Mouse (Mus musculus) kidney, embryonic 14.5 days (tissue): Measurements from ENCODE around the gene Ajap1. TPM values are rescaled to one million over a fixed set of nuclear protein-coding genes. Genes with fewer than 3 reads are reported as not detected.
A peak's percentile ranks its signal among the peaks of the same experiment; 100 is the strongest.

Experiments used
- ATAC-seq: fragments of 200-750 bp; cut with Nextera tagmentation; 2 replicates; pipeline ENCODE4 v1.8.0; 2017; ENCODE audit warnings: moderate number of reproducible peaks, mild to moderate bottlenecking, moderate TSS enrichment, moderate library complexity; ENCODE audit not compliant: low FRiP score, low TSS enrichment
- H3K27ac ChIP-seq: fragments of 300-500 bp; sonication (generic); 2 replicates; pipeline ENCODE4 v1.5.1; 2014; ENCODE audit warnings: low read depth, mild to moderate bottlenecking, low read length, moderate library complexity, mixed read lengths
- H3K27me3 ChIP-seq: fragments of 300-500 bp; sonication (generic); 2 replicates; pipeline ENCODE4 v1.6.1; 2014; ENCODE audit warnings: mild to moderate bottlenecking, low read length; ENCODE audit not compliant: control insufficient read depth, insufficient read depth
- H3K36me3 ChIP-seq: fragments of 300-500 bp; sonication (generic); 2 replicates; pipeline ENCODE4 v1.6.1; 2014; ENCODE audit warnings: low read length, mixed read lengths; ENCODE audit not compliant: control insufficient read depth, insufficient read depth
- H3K4me1 ChIP-seq: fragments of 300-500 bp; sonication (generic); 2 replicates; pipeline ENCODE4 v1.6.1; 2014; ENCODE audit warnings: low read length, mixed read lengths; ENCODE audit not compliant: control insufficient read depth, insufficient read depth
- H3K4me2 ChIP-seq: fragments of 300-500 bp; sonication (generic); replicated peaks from 2 replicates; pipeline ENCODE4 v1.6.1; 2014; ENCODE audit warnings: low read depth, mild to moderate bottlenecking, low read length
- H3K4me3 ChIP-seq: fragments of 300-500 bp; sonication (generic); 2 replicates; pipeline ENCODE4 v1.5.1; 2014; ENCODE audit warnings: mild to moderate bottlenecking, low read length
- H3K9ac ChIP-seq: fragments of 300-500 bp; sonication (generic); 2 replicates; pipeline ENCODE4 v1.6.1; 2014; ENCODE audit warnings: low read depth, mild to moderate bottlenecking, low read length, moderate library complexity
- H3K9me3 ChIP-seq: fragments of 300-500 bp; sonication (generic); 2 replicates; pipeline ENCODE4 v1.6.1; 2016; ENCODE audit warnings: low read length; ENCODE audit not compliant: control insufficient read depth
- WGBS: fragments of 180-500 bp; shearing (Covaris S2); extraction: QIAGEN DNeasy Blood & Tissue Kit; methylation state at CpG from one replicate; pipeline ENCODE4 v1.1.7; 2014; 5-methylcytosine and 5-hydroxymethylcytosine counted together
- polyA plus RNA-seq: library from polyadenylated mRNA; unstranded; fragments of >200 nt; fragmentation: Nextera tagmentation; extraction: Ambion mirVana; gene quantifications from 2 replicates; pipeline ENCODE4 v1.2.1, GENCODE M21; 2014

Gene Ajap1
- polyA plus RNA-seq, 1 experiment from 2014 or later = 3.8 TPM

DNA sequence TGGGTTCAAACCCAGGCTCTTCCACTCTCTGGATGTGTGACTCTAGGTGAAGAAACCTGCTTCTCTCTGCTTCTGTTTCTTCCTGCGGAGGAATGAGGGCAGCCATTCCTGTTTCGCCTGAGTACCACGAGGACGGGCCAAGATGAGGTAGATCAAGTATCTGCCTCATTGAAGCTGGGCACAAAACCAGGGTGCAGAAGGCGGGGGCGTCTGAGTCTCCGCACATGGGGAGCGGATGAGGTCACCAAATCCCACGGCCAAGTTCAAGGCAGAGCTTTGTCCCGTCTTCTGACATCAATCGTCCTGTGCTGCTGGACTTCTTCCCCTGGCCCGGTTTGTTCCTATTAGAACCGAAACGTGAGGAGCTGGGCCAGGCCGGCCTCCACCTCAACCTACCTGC is 12.9 kb downstream of the Ajap1 start:
- Histone ChIP-seq H3K36me3 (no peaks in the 10 kb centered on the region), H3K4me2 (no peak overlapping the region), H3K4me1 (no peaks in the 10 kb centered on the region), H3K27ac (no peak overlapping the region), H3K9me3 (peaks cover 8% of the 10 kb centered on the region; the same call in 1 of the 2 replicates), H3K9ac (no peak overlapping the region), H3K27me3 (no peaks in the 10 kb centered on the region), H3K4me3 (no peak overlapping the region)
- WGBS = 67% methylated on average over 15 of the region's 15 CpGs
- no peak for ATAC-seq

DNA sequence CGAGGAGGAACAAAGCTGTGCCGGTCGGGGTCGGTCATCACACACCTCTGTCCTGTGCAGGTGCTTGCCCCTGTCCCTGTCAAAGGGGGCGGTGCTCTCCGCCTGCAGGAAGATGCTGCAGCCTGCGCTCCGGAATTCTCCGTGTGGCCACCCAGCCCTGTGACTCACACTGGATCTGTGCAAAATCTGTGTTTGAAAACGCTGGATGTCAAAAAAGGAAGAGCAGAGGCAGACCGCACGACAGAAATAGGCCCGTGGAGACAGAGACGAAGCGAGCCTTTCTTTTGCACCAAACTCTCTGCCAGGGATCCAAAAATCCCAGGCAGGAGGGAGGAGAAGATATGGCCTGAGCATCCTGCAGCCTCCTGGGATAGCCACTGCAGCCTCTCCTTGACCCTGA is 22.7 kb downstream of the Ajap1 start:
- no peaks in the 10 kb centered on the region for H3K27me3 ChIP-seq
- no peaks in the 10 kb centered on the region for H3K4me1 ChIP-seq
- no peak overlapping the region for H3K4me2 ChIP-seq
- no peaks in the 10 kb centered on the region for H3K9me3 ChIP-seq
- 84% methylated on average over 15 of the region's 15 CpGs for WGBS
- no peak overlapping the region for H3K27ac ChIP-seq
- H3K36me3 ChIP-seq = no peaks in the 10 kb centered on the region
- no peak for ATAC-seq
- H3K9ac ChIP-seq = no peak overlapping the region
- no peak overlapping the region for H3K4me3 ChIP-seq

DNA sequence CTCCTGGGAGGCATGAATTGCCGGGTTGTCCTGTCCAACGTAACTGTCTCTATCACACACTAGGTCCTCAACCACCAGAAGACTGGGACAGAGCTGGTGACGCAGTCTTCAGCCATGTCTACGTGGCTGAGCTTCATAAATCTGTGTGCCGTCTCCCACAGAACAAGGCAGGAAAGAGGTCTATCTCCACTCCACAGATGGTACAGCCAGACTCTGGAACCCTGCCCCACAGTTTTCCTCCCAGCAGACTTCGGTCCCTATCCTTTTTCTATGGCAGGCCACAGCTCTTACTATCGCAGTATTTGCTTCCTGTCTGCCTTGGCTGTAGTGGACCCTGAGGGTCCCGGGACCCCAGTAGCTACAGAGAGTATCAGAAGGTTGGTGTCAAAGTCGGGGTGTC is 23.1 kb downstream of the Ajap1 start:
- ATAC-seq = no peak
- H3K9ac ChIP-seq = no peak overlapping the region
- WGBS = 88% methylated on average over 9 of the region's 9 CpGs
- H3K27me3 ChIP-seq = no peaks in the 10 kb centered on the region
- H3K4me1 ChIP-seq = no peaks in the 10 kb centered on the region
- no peak overlapping the region for H3K4me2 ChIP-seq
- H3K27ac ChIP-seq = no peak overlapping the region
- H3K9me3 ChIP-seq = no peaks in the 10 kb centered on the region
- no peak overlapping the region for H3K4me3 ChIP-seq
- H3K36me3 ChIP-seq = no peaks in the 10 kb centered on the region

- ATAC-seq = no peak
- WGBS = 78% methylated on average over 15 of the region's 15 CpGs
- Histone ChIP-seq H3K4me1 (no peaks in the 10 kb centered on the region), H3K4me2 (no peak overlapping the region), H3K9ac (no peak overlapping the region), H3K27ac (no peak overlapping the region), H3K4me3 (no peak overlapping the region), H3K27me3 (no peaks in the 10 kb centered on the region), H3K9me3 (no peaks in the 10 kb centered on the region), H3K36me3 (no peaks in the 10 kb centered on the region)
Measured at GRCm38 (mm10) chr4:153458821-153459220, 23.8 kb downstream of the Ajap1 start.

DNA sequence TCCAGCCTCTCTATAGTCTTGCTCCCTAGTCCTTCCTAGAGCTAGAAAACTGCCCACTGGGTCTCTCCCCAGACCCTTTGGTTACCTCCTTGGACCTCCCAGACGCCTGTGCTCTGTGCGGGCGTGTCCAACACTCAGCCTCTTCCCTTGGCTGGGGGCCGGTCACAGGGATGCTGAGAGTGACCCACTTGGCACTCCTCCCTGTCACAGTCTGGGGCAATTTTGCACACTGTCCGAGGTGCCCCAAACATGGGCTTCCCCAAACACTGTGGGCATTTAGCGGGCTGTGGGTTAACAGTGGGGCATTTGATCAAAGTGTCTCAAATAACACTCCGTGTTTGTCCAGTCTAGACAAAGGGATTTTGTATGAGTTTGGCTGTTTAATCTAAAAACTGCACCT is 29.1 kb downstream of the Ajap1 start:
- Histone ChIP-seq H3K27me3 (no peaks in the 10 kb centered on the region), H3K4me1 (no peaks in the 10 kb centered on the region), H3K4me2 (no peak overlapping the region), H3K27ac (no peak overlapping the region), H3K4me3 (no peak overlapping the region), H3K9me3 (no peaks in the 10 kb centered on the region), H3K36me3 (no peaks in the 10 kb centered on the region), H3K9ac (no peak overlapping the region)
- WGBS = 68% methylated on average over 7 of the region's 7 CpGs
- ATAC-seq = 0 out of 2 replicates have a peak, but pooled peaks have one; percentile 12

DNA sequence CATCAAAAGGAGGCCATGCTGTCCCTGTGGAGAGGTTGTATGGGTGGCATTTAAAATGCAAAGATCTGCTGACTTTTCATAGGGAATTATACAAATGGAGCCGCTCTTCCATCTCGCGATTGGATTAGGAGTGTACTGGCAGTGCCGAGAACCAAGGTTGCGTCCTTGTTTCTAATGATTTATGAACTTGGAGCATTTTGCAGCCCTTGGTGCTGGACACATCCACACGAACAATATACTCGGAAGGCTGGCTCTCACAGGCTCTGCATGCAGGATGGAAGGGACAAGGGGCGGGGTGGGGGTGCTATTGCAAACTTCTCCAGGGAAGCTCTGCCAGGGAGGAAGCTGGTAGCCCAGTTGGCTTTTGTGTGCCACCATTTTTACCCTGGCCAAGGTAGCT is 31.1 kb downstream of the Ajap1 start:
- no peak overlapping the region for H3K27ac ChIP-seq
- WGBS = 83% methylated on average over 8 of the region's 8 CpGs
- H3K27me3 ChIP-seq = no peaks in the 10 kb centered on the region
- no peak overlapping the region for H3K4me2 ChIP-seq
- no peaks in the 10 kb centered on the region for H3K9me3 ChIP-seq
- no peak overlapping the region for H3K9ac ChIP-seq
- ATAC-seq = no peak
- no peak overlapping the region for H3K4me3 ChIP-seq
- H3K4me1 ChIP-seq = no peaks in the 10 kb centered on the region
- H3K36me3 ChIP-seq = no peaks in the 10 kb centered on the region

DNA sequence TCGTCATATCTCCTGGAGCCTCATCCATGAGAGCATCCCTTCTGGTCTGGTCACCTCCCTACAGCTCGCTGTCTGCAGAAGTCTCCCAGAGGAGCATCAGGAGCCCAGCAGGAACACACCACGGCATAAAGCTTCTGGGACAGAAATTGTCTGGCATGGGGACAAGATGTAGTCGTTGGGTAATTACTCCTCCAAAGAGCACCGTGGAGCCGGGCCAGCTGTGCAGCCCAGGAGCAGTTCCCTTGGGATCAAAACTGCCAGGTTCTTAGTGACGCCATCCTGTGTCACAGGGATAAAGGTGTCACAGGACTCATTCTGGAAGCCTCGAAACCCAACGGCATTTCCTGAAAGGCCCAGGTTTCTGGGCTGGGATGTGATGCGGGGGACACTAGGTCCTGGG is 40.1 kb downstream of the Ajap1 start:
- Histone ChIP-seq H3K4me1 (no peaks in the 10 kb centered on the region), H3K9me3 (no peaks in the 10 kb centered on the region), H3K4me2 (no peak overlapping the region), H3K4me3 (no peak overlapping the region), H3K27me3 (no peaks in the 10 kb centered on the region), H3K9ac (no peak overlapping the region), H3K36me3 (no peaks in the 10 kb centered on the region), H3K27ac (no peak overlapping the region)
- no peak for ATAC-seq
- WGBS = 70% methylated on average over 10 of the region's 10 CpGs

GRCm38 (mm10) chr4:153439868-153440267 is 42.7 kb downstream of the Ajap1 start:
- Histone ChIP-seq H3K4me1 (no peaks in the 10 kb centered on the region), H3K4me2 (no peak overlapping the region), H3K4me3 (no peak overlapping the region), H3K27me3 (no peaks in the 10 kb centered on the region), H3K36me3 (no peaks in the 10 kb centered on the region), H3K9me3 (no peaks in the 10 kb centered on the region), H3K27ac (no peak overlapping the region), H3K9ac (no peak overlapping the region)
- WGBS = 82% methylated on average over 11 of the region's 11 CpGs
- ATAC-seq = no peak

DNA sequence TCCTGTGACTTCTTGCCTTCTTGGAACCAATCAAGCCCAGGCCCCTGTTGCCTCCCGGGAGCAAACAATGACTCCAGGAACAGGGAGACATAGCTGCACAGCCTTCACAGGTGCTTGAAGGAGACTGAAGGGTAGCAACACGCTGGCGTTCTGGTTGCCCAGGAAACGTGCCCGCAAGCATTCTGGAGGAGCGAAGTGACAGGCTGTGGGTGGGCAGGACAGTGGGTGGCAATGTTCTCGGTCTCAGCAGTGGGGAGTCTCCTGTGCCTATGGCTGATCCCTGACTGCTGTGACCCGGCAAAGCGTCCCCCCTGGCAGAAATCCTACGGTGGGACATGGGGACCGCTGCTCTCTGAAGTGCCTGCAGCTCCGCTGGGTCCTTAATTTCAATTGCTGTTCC is 43.6 kb downstream of the Ajap1 start:
- no peak overlapping the region for H3K9ac ChIP-seq
- ATAC-seq = no peak
- no peaks in the 10 kb centered on the region for H3K4me1 ChIP-seq
- WGBS = 76% methylated on average over 12 of the region's 12 CpGs
- no peaks in the 10 kb centered on the region for H3K9me3 ChIP-seq
- no peak overlapping the region for H3K27ac ChIP-seq
- H3K36me3 ChIP-seq = no peaks in the 10 kb centered on the region
- no peak overlapping the region for H3K4me2 ChIP-seq
- no peak overlapping the region for H3K4me3 ChIP-seq
- H3K27me3 ChIP-seq = no peaks in the 10 kb centered on the region

DNA sequence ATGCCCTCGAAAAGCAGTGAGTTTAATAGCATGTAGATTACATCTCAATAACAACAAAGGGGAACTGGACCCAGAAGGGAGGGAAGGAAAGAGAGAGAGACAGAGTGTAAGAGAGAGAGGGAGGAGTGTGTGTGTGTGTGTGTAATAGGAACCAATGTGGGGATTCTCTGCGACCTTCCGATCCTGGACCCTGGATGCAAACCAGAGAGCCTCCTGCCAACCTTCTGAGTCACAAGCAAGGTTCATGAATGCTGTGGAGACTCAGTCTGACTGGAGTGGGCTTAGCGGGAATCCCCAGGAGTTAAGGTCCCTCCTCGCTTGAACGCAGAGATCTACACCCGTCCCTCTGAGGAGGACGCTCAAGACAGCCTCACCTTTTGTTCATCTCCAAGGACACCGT is 45.4 kb downstream of the Ajap1 start:
- no peaks in the 10 kb centered on the region for H3K27me3 ChIP-seq
- ATAC-seq = no peak
- WGBS = 61% methylated on average over 9 of the region's 9 CpGs
- no peak overlapping the region for H3K4me3 ChIP-seq
- H3K4me1 ChIP-seq = no peaks in the 10 kb centered on the region
- H3K9ac ChIP-seq = no peak overlapping the region
- no peak overlapping the region for H3K4me2 ChIP-seq
- H3K36me3 ChIP-seq = no peaks in the 10 kb centered on the region
- no peaks in the 10 kb centered on the region for H3K9me3 ChIP-seq
- H3K27ac ChIP-seq = no peak overlapping the region
